Mouse (Mus musculus): ENCODE data around the gene Scml4. TPM values are rescaled to one million over a fixed set of nuclear protein-coding genes. Genes with fewer than 3 reads are reported as not detected.

Gene Scml4
- 32.9 and 42.5 TPM in 2 replicates for polyA plus RNA-seq (2012; rRNA removed)

DNA sequence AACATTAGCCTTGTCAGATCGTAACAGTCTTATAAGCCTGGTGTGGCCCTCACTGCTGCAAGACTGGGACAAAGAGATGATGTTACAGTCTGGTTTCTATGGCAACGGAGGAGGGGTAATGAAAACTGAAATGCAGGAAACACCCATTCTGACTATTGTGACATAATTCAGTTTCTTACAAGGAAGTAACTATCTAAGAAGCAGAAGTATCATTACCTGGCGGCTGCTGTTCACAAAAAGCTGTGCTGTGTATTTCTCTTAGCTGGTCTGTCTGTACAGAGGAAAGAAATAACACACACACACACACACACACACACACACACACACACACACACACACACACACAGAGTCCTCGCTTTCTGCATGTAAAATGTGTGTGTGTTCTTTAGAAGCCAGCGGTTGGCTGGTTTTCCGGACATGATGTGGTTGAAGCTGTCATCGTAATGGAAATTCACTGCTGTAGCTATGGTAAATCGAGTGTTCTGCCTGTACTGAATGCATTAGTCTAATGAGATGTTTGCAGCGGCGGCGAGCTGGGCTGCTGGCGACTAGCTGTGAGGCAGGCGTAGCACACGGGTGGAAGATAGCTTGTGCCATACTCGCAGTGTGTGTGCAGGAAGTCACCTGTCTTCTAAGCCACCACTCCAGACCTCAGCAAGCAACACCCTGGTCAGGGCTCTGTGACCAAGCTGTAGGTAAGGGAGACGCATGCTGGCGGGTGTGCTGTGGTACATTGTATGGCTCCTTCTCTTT, at the start of gene Scml4:
TSS of gene Scml4 (plus strand) at position 212 of the 753 bp plus-strand sequence.
- no peaks in the 10 kb centered on the region for H3K27me3 ChIP-seq (ENCODE audit: control insufficient read depth, insufficient read depth, low read length)
- no peaks in the 10 kb centered on the region for H3K36me3 ChIP-seq (ENCODE audit: control insufficient read depth, insufficient read depth, low read length)
- 4% methylated on average over 17 of the region's 17 CpGs for WGBS
- TF ChIP-seq POLR2A (IDR thresholded peaks at IDR 0.05; ENCODE audit: control insufficient read depth, extremely low read depth, insufficient read depth, low read length, poor library complexity) (0 out of 2 replicates have a peak, but pooled peaks have one; percentile 41), CTCF (IDR thresholded peaks at IDR 0.05; ENCODE audit: borderline replicate concordance, control insufficient read depth, extremely low read depth, insufficient read depth, low read length, poor library complexity) (no peak)
- DNase-seq: peak; percentile 66
- H3K4me3 ChIP-seq (ENCODE audit: control insufficient read depth, insufficient read depth, low read length): peak within 1 kb of the TSS; percentile 89
- peaks cover 19% of the 10 kb centered on the region for H3K4me1 ChIP-seq (replicated peaks; ENCODE audit: control insufficient read depth, insufficient read depth, low read length)
- H3K27ac ChIP-seq (ENCODE audit: control insufficient read depth, insufficient read depth, low read length): peak within 1 kb of the TSS; percentile 90

GRCm38 (mm10) chr10:42825923-42826322, 34.2 kb upstream of the Scml4 start:
- no peak for DNase-seq
- Histone ChIP-seq H3K4me3 (ENCODE audit: control insufficient read depth, insufficient read depth, low read length) (no peak overlapping the region), H3K36me3 (ENCODE audit: control insufficient read depth, insufficient read depth, low read length) (peaks cover 77% of the 10 kb centered on the region), H3K4me1 (replicated peaks; ENCODE audit: control insufficient read depth, insufficient read depth, low read length) (0 out of 2 replicates have a peak, but pooled peaks cover 3% of the 10 kb centered on the region), H3K27ac (ENCODE audit: control insufficient read depth, insufficient read depth, low read length) (no peak overlapping the region), H3K27me3 (ENCODE audit: control insufficient read depth, insufficient read depth, low read length) (no peaks in the 10 kb centered on the region)
- TF ChIP-seq CTCF (IDR thresholded peaks at IDR 0.05; ENCODE audit: borderline replicate concordance, control insufficient read depth, extremely low read depth, insufficient read depth, low read length, poor library complexity): no peak
- WGBS: 92% methylated on average over 6 of the region's 6 CpGs

- Histone ChIP-seq H3K36me3 (ENCODE audit: control insufficient read depth, insufficient read depth, low read length) (peaks cover 79% of the 10 kb centered on the region), H3K4me3 (ENCODE audit: control insufficient read depth, insufficient read depth, low read length) (no peak overlapping the region), H3K27ac (ENCODE audit: control insufficient read depth, insufficient read depth, low read length) (no peak overlapping the region), H3K4me1 (replicated peaks; ENCODE audit: control insufficient read depth, insufficient read depth, low read length) (peaks cover 6% of the 10 kb centered on the region), H3K27me3 (ENCODE audit: control insufficient read depth, insufficient read depth, low read length) (no peaks in the 10 kb centered on the region)
- no peak for DNase-seq
- TF ChIP-seq POLR2A (IDR thresholded peaks at IDR 0.05; ENCODE audit: control insufficient read depth, extremely low read depth, insufficient read depth, low read length, poor library complexity) (no peak), CTCF (IDR thresholded peaks at IDR 0.05; ENCODE audit: borderline replicate concordance, control insufficient read depth, extremely low read depth, insufficient read depth, low read length, poor library complexity) (no peak)
- WGBS: 95% methylated on average over 5 of the region's 5 CpGs
These were observed 33.0 kb upstream of the Scml4 start for GRCm38 (mm10) chr10:42827155-42827554.

GRCm38 (mm10) chr10:42830007-42830406, 30.2 kb upstream of the Scml4 start:
- Histone ChIP-seq H3K4me3 (ENCODE audit: control insufficient read depth, insufficient read depth, low read length) (no peak overlapping the region), H3K4me1 (replicated peaks; ENCODE audit: control insufficient read depth, insufficient read depth, low read length) (peaks cover 6% of the 10 kb centered on the region), H3K27me3 (ENCODE audit: control insufficient read depth, insufficient read depth, low read length) (no peaks in the 10 kb centered on the region), H3K36me3 (ENCODE audit: control insufficient read depth, insufficient read depth, low read length) (peaks cover 73% of the 10 kb centered on the region), H3K27ac (ENCODE audit: control insufficient read depth, insufficient read depth, low read length) (no peak overlapping the region)
- 91% methylated on average over 2 of the region's 2 CpGs for WGBS
- no peak for DNase-seq
- TF ChIP-seq CTCF (IDR thresholded peaks at IDR 0.05; ENCODE audit: borderline replicate concordance, control insufficient read depth, extremely low read depth, insufficient read depth, low read length, poor library complexity) (no peak), POLR2A (IDR thresholded peaks at IDR 0.05; ENCODE audit: control insufficient read depth, extremely low read depth, insufficient read depth, low read length, poor library complexity) (no peak)

DNA sequence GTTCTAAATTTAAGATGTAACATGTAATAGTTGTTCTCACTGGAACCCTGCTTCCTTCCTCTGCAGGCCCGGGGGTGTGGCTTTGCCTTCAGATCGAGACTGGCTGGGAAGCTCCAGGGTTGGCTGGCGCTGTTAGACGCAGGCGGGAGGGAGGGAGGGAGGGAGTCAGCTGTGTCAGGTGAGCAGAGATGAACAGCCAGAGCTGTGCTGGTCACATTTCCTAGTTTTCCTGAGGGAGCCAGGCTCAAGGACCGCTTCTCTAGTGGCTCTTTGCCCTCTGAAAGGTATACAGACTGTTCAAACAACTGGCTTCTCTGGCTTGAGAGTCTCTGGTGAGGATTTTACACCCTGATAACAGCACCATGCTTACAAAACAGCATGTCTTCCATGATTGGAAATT, 29.8 kb upstream of the Scml4 start:
- peaks cover 69% of the 10 kb centered on the region for H3K36me3 ChIP-seq (ENCODE audit: control insufficient read depth, insufficient read depth, low read length)
- DNase-seq: peak; percentile 35
- no peak overlapping the region for H3K27ac ChIP-seq (ENCODE audit: control insufficient read depth, insufficient read depth, low read length)
- no peaks in the 10 kb centered on the region for H3K27me3 ChIP-seq (ENCODE audit: control insufficient read depth, insufficient read depth, low read length)
- TF ChIP-seq POLR2A (IDR thresholded peaks at IDR 0.05; ENCODE audit: control insufficient read depth, extremely low read depth, insufficient read depth, low read length, poor library complexity): no peak
- no peak for TF ChIP-seq CTCF (IDR thresholded peaks at IDR 0.05; ENCODE audit: borderline replicate concordance, control insufficient read depth, extremely low read depth, insufficient read depth, low read length, poor library complexity)
- H3K4me1 ChIP-seq (replicated peaks; ENCODE audit: control insufficient read depth, insufficient read depth, low read length): peaks cover 6% of the 10 kb centered on the region
- 43% methylated on average over 6 of the region's 6 CpGs for WGBS
- H3K4me3 ChIP-seq (ENCODE audit: control insufficient read depth, insufficient read depth, low read length): no peak overlapping the region

GRCm38 (mm10) chr10:42832677-42833076, 27.5 kb upstream of the Scml4 start:
- TF ChIP-seq CTCF (IDR thresholded peaks at IDR 0.05; ENCODE audit: borderline replicate concordance, control insufficient read depth, extremely low read depth, insufficient read depth, low read length, poor library complexity): no peak
- WGBS: 67% methylated on average over 4 of the region's 4 CpGs
- DNase-seq: peak; percentile 26

More at GRCm38 (mm10) chr10:42832677-42833076, 27.5 kb upstream of the Scml4 start:
- no peak overlapping the region for H3K4me3 ChIP-seq (ENCODE audit: control insufficient read depth, insufficient read depth, low read length)
- H3K36me3 ChIP-seq (ENCODE audit: control insufficient read depth, insufficient read depth, low read length): peaks cover 52% of the 10 kb centered on the region
- no peak overlapping the region for H3K27ac ChIP-seq (ENCODE audit: control insufficient read depth, insufficient read depth, low read length)
- H3K27me3 ChIP-seq (ENCODE audit: control insufficient read depth, insufficient read depth, low read length): no peaks in the 10 kb centered on the region
- peaks cover 4% of the 10 kb centered on the region for H3K4me1 ChIP-seq (replicated peaks; ENCODE audit: control insufficient read depth, insufficient read depth, low read length)
